Mouse (Mus musculus) bone marrow, adult 2 months (tissue): ENCODE results near the gene Gm4858.

Source experiments
- CTCF ChIP-seq: fragments of 200-500 bp; IDR thresholded peaks from 2 replicates; pipeline ENCODE4 v1.5.1; 2011; ENCODE audit warnings: low read length, control low read depth; ENCODE audit not compliant: control insufficient read depth, insufficient read depth
- POLR2A ChIP-seq: fragments of 200-500 bp; IDR thresholded peaks from 2 replicates; pipeline ENCODE4 v1.6.1; 2011; ENCODE audit warnings: low read depth, mild to moderate bottlenecking, control low read depth, low read length, borderline replicate concordance; ENCODE audit not compliant: control insufficient read depth

GRCm38 (mm10) chr3:93031450-93031849 is 37.2 kb upstream of the Gm4858 start:
- TF ChIP-seq POLR2A (no peak), CTCF (no peak)
